Mouse (Mus musculus) embryo, embryonic 11 days (tissue): ENCODE results near the gene Smarce1.

Experiments used
- DNase-seq: peaks from one replicate; pipeline ENCODE4 v3.0.0-alpha.2; 2015

Gene Smarce1

GRCm38 (mm10) chr11:99167576-99167975, 63.2 kb downstream of the Smarce1 start:
- DNase-seq = no peak

GRCm38 (mm10) chr11:99166241-99166640, 64.6 kb downstream of the Smarce1 start:
- DNase-seq = no peak

GRCm38 (mm10) chr11:99165031-99165752, 65.6 kb downstream of the Smarce1 start:
- no peak for DNase-seq

- no peak for DNase-seq
Measured at GRCm38 (mm10) chr11:99162972-99163686, 67.7 kb downstream of the Smarce1 start.

GRCm38 (mm10) chr11:99161648-99162047, 69.2 kb downstream of the Smarce1 start:
- no peak for DNase-seq

- no peak for DNase-seq
Measured at GRCm38 (mm10) chr11:99160228-99160627, 70.6 kb downstream of the Smarce1 start.
